Mouse (Mus musculus) heart, postnatal 0 days (tissue): Measurements from ENCODE around the gene Dip2b.

Experiments
- CTCF ChIP-seq: IDR thresholded peaks from 2 replicates; pipeline ENCODE4 v1.5.1; 2016; ENCODE audit warnings: antibody characterized with exemption, control low read depth, low read depth
- EP300 ChIP-seq: IDR thresholded peaks from 2 replicates; pipeline ENCODE4 v1.6.1; 2016; ENCODE audit warnings: antibody characterized with exemption, low read depth

DNA sequence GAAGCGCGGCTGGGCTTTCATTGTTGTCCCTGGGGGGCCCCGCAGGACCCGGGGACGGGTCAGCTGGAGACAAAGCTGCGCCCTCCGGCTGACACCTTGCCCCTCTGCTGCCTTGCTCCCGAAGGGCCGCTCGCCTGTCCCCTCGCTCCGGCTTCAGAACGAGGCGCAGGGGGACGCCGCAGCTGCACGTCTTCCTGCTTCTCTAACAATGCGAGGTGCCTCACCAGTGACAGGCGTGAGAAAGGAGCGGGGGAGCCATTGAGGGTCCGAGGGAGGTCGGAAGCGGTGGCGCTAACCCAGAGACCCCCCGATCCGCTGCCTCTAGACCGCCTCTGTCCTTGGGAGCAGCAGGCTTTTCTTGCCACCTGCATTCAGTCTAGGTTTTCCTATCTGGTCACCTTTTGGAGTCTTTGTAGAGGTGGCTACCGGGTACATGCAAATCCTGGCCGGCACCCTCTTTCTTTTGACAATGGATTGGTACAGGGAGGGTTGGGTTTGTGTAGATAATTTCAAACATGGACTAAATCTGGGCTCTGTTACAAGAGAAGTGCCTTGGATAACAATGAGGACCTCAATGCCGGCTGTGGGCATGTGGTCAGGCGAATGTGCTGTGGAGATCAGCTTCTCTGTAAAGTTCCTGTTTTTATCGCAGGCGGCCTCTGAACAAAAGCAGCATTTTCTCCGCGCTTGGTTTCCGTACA lies 687 bp downstream of the Dip2b start:
- no peak for TF ChIP-seq EP300
- no peak for TF ChIP-seq CTCF
